Mouse (Mus musculus) adrenal gland, postnatal 36 days (tissue): ENCODE measurements around the gene Aplp2. TPM values are rescaled to one million over a fixed set of nuclear protein-coding genes. Genes with fewer than 3 reads are reported as not detected.

Experiments used
- DNase-seq, 2 experiments: peaks; one replicate each; pipeline ENCODE4 v3.0.0; 2021; ENCODE audit warnings: mixed read lengths in 1 of 2
- total RNA-seq, 2 experiments: library from RNA; stranded (reverse); gene quantifications; 2 replicates each; pipeline ENCODE4 v1.2.3; 2021

Gene Aplp2
- total RNA-seq, 2 experiments from 2014 or later: 600 to 666 TPM

GRCm38 (mm10) chr9:31226541-31226940, 14.9 kb upstream of the Aplp2 start:
- no peak for DNase-seq

GRCm38 (mm10) chr9:31225808-31226207, 14.2 kb upstream of the Aplp2 start:
- peak in 1 of 2 experiments; percentile 31 for DNase-seq

- DNase-seq: no peak
These were observed 11.9 kb upstream of the Aplp2 start for GRCm38 (mm10) chr9:31223475-31223874.

- no peak for DNase-seq
These were observed 9.6 kb upstream of the Aplp2 start for GRCm38 (mm10) chr9:31221170-31221569.

- no peak for DNase-seq
These were observed 6.2 kb upstream of the Aplp2 start for GRCm38 (mm10) chr9:31217631-31218380.

- DNase-seq: no peak
These were observed 939 bp upstream of the Aplp2 start for GRCm38 (mm10) chr9:31212500-31213008.

GRCm38 (mm10) chr9:31210749-31211689, 596 bp downstream of the Aplp2 start:
- peak; percentile 62 to 71 for DNase-seq

- DNase-seq: no peak
These were observed 1.5 kb downstream of the Aplp2 start for GRCm38 (mm10) chr9:31210163-31210562.

GRCm38 (mm10) chr9:31209502-31209901, 2.1 kb downstream of the Aplp2 start:
- DNase-seq: no peak

GRCm38 (mm10) chr9:31207732-31208131, 3.9 kb downstream of the Aplp2 start:
- peak in 1 of 2 experiments; percentile 41 for DNase-seq

GRCm38 (mm10) chr9:31204722-31205121, 6.9 kb downstream of the Aplp2 start:
- DNase-seq: peak in 1 of 2 experiments; percentile 21

GRCm38 (mm10) chr9:31203571-31204210, 7.9 kb downstream of the Aplp2 start:
- DNase-seq: peak; percentile 35 to 42

- DNase-seq: peak in 1 of 2 experiments; percentile 18
These were observed 8.5 kb downstream of the Aplp2 start for GRCm38 (mm10) chr9:31203068-31203467.

- no peak for DNase-seq
These were observed 13.0 kb downstream of the Aplp2 start for GRCm38 (mm10) chr9:31198614-31199013.

GRCm38 (mm10) chr9:31197782-31198181, 13.8 kb downstream of the Aplp2 start:
- peak in 1 of 2 experiments; percentile 13 for DNase-seq

GRCm38 (mm10) chr9:31196742-31197141, 14.9 kb downstream of the Aplp2 start:
- DNase-seq: no peak

- no peak for DNase-seq
These were observed 16.0 kb downstream of the Aplp2 start for GRCm38 (mm10) chr9:31195573-31195972.

- DNase-seq: no peak
These were observed 19.2 kb downstream of the Aplp2 start for GRCm38 (mm10) chr9:31192378-31192777.

GRCm38 (mm10) chr9:31191543-31191942, 20.1 kb downstream of the Aplp2 start:
- peak; percentile 25 to 42 for DNase-seq

GRCm38 (mm10) chr9:31189194-31189593, 22.4 kb downstream of the Aplp2 start:
- peak; percentile 20 to 41 for DNase-seq

- DNase-seq: no peak
These were observed 27.2 kb downstream of the Aplp2 start for GRCm38 (mm10) chr9:31184439-31184838.

GRCm38 (mm10) chr9:31183061-31183460, 28.6 kb downstream of the Aplp2 start:
- no peak for DNase-seq
